Mouse (Mus musculus) kidney, embryonic 16.5 days (tissue): ENCODE measurements around the gene Grn. TPM values are rescaled to one million over a fixed set of nuclear protein-coding genes. Genes with fewer than 3 reads are reported as not detected.
A peak's percentile ranks its signal among the peaks of the same experiment; 100 is the strongest.

ENCODE experiments used
- ATAC-seq: fragments of 200-750 bp; cut with Nextera tagmentation; 2 replicates; pipeline ENCODE4 v1.8.0; 2017; ENCODE audit warnings: moderate TSS enrichment; ENCODE audit not compliant: low FRiP score, low TSS enrichment
- H3K27ac ChIP-seq: fragments of 300-500 bp; sonication (generic); 2 replicates; pipeline ENCODE4 v1.5.1; 2014; ENCODE audit warnings: low read length
- H3K27me3 ChIP-seq: fragments of 300-500 bp; sonication (generic); 2 replicates; pipeline ENCODE4 v1.6.1; 2014; ENCODE audit warnings: low read length, control low read depth, mixed read lengths; ENCODE audit not compliant: insufficient read depth
- H3K36me3 ChIP-seq: fragments of 300-500 bp; sonication (generic); 2 replicates; pipeline ENCODE4 v1.6.1; 2014; ENCODE audit warnings: low read length, control low read depth, mixed read lengths; ENCODE audit not compliant: insufficient read depth
- H3K4me1 ChIP-seq: fragments of 300-500 bp; sonication (generic); 2 replicates; pipeline ENCODE4 v1.6.1; 2014; ENCODE audit warnings: low read length, control low read depth, mixed read lengths; ENCODE audit not compliant: insufficient read depth
- H3K4me2 ChIP-seq: fragments of 300-500 bp; sonication (generic); replicated peaks from 2 replicates; pipeline ENCODE4 v1.6.1; 2014; ENCODE audit warnings: low read depth, low read length
- H3K4me3 ChIP-seq: fragments of 300-500 bp; sonication (generic); 2 replicates; pipeline ENCODE4 v1.5.1; 2014; ENCODE audit warnings: mild to moderate bottlenecking, low read length
- H3K9ac ChIP-seq: fragments of 300-500 bp; sonication (generic); replicated peaks from 2 replicates; pipeline ENCODE4 v1.6.1; 2014; ENCODE audit warnings: low read length
- H3K9me3 ChIP-seq: fragments of 300-500 bp; sonication (generic); 2 replicates; pipeline ENCODE4 v1.6.1; 2016; ENCODE audit warnings: low read length, control low read depth
- WGBS: fragments of 180-500 bp; shearing (Covaris S2); extraction: QIAGEN DNeasy Blood & Tissue Kit; methylation state at CpG from one replicate; pipeline ENCODE4 v1.1.7; 2014; 5-methylcytosine and 5-hydroxymethylcytosine counted together
- polyA plus RNA-seq: library from polyadenylated mRNA; unstranded; fragments of >200 nt; fragmentation: Nextera tagmentation; extraction: Ambion mirVana; gene quantifications from 2 replicates; pipeline ENCODE4 v1.2.1, GENCODE M21; 2015

The Grn gene
- polyA plus RNA-seq, 1 experiment from 2014 or later = 208 TPM

DNA sequence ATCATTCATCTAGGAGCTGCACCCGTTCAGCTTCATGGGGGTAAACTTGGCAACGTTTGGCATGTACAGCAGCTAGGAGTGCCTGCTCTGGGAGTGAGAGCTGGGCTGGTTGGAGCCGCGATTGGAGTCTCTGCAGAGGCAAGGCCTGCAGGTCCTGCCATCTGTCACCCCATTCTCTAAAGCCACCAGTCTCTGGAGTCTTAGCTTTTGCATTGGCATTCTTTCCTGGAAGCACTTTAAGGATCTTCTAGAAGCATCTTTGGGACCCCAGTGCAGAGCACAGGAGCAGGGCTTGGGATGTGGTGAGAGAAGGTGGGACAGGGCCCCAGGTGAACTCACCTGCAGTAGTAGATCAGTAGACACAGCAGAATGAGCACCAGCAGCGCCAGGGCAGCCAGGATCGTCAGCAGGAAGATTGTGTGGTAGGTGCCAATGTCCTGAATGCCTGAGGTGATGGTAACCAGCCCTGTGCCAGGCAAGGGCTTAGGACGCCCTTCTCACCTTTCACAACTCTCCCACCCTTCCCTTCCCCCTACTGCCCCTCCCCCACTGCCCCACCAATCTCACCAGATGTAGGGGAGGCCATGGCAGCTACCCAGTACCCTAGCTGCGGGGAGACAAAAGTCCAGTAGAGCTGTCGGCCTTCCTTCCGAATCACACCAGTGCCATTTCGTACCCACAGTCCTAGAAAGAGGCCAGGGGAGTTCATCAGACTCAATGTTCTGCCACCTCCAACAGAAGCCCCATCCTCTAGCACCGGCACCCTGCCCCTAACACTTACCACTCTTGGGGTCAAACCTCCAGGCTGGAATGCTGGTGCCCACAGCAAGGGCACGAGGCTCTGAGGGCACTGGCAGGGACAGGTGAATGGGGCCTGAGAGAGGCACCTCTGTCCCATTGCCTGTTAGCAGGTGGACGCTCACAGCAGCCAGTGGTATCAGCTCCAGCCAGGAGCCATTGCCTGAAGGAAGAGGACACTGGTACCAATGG is 9.3 kb downstream of the Grn start:
- 84% methylated on average over 14 of the region's 14 CpGs for WGBS
- Histone ChIP-seq H3K36me3 (peaks cover 57% of the 10 kb centered on the region), H3K4me3 (no peak overlapping the region), H3K4me2 (no peak overlapping the region), H3K9me3 (no peaks in the 10 kb centered on the region), H3K9ac (no peak overlapping the region), H3K4me1 (peaks cover 22% of the 10 kb centered on the region), H3K27ac (no peak overlapping the region), H3K27me3 (no peaks in the 10 kb centered on the region)
- no peak for ATAC-seq

DNA sequence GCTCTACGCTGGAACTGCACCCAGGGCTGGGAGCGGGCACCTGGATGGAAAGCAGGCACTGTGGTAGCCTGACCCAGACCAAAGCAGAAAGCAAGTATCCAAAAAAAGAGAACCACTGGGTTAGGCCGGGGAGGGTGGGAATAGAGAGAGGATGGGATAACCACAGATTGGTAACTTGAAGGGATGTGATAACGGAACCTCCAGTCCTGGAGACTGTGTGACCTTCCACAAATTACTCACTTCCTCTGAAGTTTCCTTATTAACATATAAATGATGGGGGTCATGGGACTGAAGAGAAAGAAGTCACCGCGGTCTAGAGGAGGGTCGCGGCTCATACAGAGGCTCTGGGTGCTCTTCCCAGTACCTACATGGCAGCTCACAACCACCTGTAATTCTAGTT is 10.1 kb downstream of the Grn start:
- Histone ChIP-seq H3K27ac (no peak overlapping the region), H3K9ac (no peak overlapping the region), H3K9me3 (no peaks in the 10 kb centered on the region), H3K4me3 (no peak overlapping the region), H3K4me1 (peaks cover 30% of the 10 kb centered on the region), H3K27me3 (no peaks in the 10 kb centered on the region), H3K4me2 (no peak overlapping the region), H3K36me3 (peaks cover 49% of the 10 kb centered on the region)
- ATAC-seq = no peak
- 84% methylated on average over 8 of the region's 8 CpGs for WGBS

DNA sequence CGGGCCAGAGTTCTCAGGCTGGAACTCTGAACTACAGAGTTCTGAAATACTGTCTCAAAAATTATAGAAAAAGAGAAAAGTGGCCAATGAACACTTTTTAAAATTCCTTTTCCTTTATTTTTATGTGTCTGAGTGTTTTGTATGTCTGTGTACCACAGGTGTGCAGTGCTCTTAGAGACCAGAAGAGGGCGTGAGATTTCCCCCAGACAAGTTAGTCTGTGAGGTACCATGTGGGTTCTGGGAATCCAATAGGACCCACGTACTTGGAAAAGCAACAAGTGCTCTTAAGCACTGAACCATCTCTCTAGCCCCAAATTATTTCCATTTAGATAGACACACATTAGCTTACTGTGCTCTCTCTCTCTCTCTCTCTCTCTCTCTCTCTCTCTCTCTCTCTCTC is 11.3 kb downstream of the Grn start:
- H3K27me3 ChIP-seq = no peaks in the 10 kb centered on the region
- no peak overlapping the region for H3K9ac ChIP-seq
- 82% methylated on average over 3 of the region's 3 CpGs for WGBS
- no peak overlapping the region for H3K4me2 ChIP-seq
- peaks cover 38% of the 10 kb centered on the region for H3K36me3 ChIP-seq
- no peak overlapping the region for H3K4me3 ChIP-seq
- no peaks in the 10 kb centered on the region for H3K9me3 ChIP-seq
- peaks cover 42% of the 10 kb centered on the region for H3K4me1 ChIP-seq
- no peak for ATAC-seq
- no peak overlapping the region for H3K27ac ChIP-seq

DNA sequence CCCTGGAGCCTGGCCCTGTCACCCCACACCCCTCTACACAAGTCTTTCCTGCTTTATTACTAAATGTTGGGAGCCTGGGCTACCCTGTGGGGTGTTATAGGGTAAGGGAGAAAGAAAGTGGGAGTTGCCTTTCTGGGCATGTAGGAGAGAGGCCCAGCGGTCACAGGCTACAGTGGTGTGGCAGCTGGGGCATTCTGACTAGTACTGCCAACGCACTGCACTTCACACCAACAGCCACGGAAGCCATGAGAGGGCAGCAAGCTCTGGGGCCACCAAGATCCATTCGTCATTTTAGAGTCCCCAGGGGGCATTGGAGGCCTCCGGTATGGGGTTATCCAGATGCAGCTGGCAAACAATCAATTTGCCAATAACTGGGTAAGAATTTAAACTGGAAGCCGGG is 12.0 kb downstream of the Grn start:
- Histone ChIP-seq H3K4me2 (no peak overlapping the region), H3K4me1 (peaks cover 39% of the 10 kb centered on the region), H3K36me3 (peaks cover 36% of the 10 kb centered on the region), H3K9me3 (no peaks in the 10 kb centered on the region), H3K27ac (no peak overlapping the region), H3K27me3 (no peaks in the 10 kb centered on the region), H3K9ac (no peak overlapping the region), H3K4me3 (no peak overlapping the region)
- 86% methylated on average over 6 of the region's 6 CpGs for WGBS
- no peak for ATAC-seq

DNA sequence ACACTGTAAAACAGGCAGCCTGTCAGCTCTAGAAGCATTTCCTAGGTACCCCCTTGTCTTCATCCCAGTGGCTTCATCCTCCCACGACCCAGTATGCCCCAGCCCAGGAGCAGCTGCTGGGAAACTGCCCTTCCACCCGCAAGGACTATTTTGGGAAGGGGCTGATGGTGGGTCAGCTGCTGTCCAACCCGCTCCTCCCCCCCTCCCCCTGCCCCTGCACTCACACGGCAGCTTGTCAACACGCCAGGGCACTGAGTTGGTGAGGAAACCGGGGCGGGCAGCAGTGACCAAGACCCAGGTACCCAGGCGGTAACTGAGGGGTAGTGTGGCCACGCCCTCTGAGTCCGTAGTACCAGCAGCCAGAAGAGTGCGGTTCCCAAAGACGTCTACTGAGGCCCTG is 13.6 kb downstream of the Grn start:
- H3K27ac ChIP-seq = no peak overlapping the region
- H3K36me3 ChIP-seq = peaks cover 36% of the 10 kb centered on the region
- H3K4me3 ChIP-seq = no peak overlapping the region
- H3K27me3 ChIP-seq = no peaks in the 10 kb centered on the region
- WGBS = 63% methylated on average over 12 of the region's 12 CpGs
- H3K4me1 ChIP-seq = peaks cover 32% of the 10 kb centered on the region
- H3K4me2 ChIP-seq = no peak overlapping the region
- no peaks in the 10 kb centered on the region for H3K9me3 ChIP-seq
- no peak overlapping the region for H3K9ac ChIP-seq
- ATAC-seq = no peak

DNA sequence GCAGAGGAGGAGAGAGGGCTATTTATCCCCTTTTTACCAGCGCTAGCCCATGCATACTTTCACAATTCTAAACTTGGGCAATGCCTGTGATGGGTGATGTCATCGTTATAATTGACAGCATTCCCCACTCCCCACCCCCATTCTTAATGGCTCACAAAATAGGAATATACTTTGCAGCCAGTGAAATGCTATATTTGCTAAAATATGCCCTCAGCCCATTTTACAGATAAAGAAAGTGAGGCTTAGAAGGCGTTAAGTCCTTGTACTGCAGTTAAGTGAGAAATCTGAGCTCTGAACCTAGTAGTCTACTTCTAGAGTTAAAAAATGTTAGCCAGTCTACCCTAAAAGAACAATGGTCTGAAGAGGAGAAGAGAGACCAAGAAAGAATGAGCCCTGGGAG is 14.2 kb downstream of the Grn start:
- H3K4me3 ChIP-seq = no peak overlapping the region
- no peaks in the 10 kb centered on the region for H3K27me3 ChIP-seq
- H3K9me3 ChIP-seq = no peaks in the 10 kb centered on the region
- no peak overlapping the region for H3K4me2 ChIP-seq
- no peak overlapping the region for H3K27ac ChIP-seq
- H3K9ac ChIP-seq = no peak overlapping the region
- H3K4me1 ChIP-seq = peaks cover 37% of the 10 kb centered on the region
- H3K36me3 ChIP-seq = peaks cover 30% of the 10 kb centered on the region
- 68% methylated on average over 3 of the region's 3 CpGs for WGBS
- no peak for ATAC-seq

DNA sequence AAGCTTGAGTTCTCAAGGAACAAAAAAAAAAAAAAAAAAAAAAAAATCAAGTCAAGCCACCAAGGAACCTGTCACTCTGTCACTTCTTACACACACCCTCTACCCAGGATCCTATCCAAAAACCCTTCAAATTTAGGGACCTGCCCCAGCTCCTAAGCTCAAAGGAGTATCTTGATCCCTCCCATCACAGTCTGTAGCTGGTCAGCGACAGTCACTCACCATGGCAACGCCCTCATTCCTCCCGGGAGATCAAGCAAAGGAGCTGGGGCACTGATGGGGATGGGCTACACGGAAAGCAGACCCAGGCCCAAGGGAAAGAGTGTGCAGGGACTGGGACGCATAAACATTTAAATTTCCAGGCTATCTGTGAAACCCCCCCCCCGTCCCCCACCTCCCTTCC is 14.7 kb downstream of the Grn start:
- Histone ChIP-seq H3K9me3 (no peaks in the 10 kb centered on the region), H3K9ac (no peak overlapping the region; the same call in 1 of the 2 replicates), H3K4me3 (peak overlapping the region; percentile 89; the same call in 1 of the 2 replicates), H3K4me2 (peak overlapping the region; percentile 80), H3K27me3 (no peaks in the 10 kb centered on the region), H3K27ac (peak overlapping the region; percentile 91), H3K36me3 (peaks cover 25% of the 10 kb centered on the region), H3K4me1 (peaks cover 37% of the 10 kb centered on the region)
- 11% methylated on average over 6 of the region's 6 CpGs for WGBS
- ATAC-seq = no peak

DNA sequence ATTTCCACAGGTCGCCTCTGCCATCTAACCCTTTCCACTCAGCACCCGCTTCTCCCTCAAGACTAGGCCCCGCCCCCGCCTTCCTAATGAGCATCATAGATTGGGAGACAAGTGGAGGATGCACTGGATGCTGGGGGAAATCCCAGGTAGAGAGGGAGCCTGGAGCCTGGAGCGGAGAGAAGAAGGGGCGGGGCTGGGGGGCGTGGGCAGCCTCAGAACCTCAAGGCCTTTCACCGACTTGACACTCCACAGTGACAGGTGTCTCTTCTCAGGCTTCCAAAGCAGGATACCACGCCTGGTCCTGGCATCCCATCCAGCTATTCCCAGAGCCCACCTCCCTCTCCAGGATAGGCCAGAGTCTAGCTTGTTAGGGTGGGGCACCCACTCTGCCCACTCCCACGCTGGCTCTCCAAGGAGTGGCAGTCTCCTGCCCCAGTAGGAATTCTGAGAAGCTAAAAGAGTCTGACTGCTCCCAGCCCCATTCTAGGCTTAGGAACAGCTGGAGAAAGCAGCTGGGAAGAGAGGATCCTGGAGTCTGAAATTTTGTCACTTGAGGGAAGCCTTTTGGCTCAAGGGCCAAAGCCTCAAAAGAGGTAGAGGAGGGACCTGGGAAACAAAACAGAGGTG is 15.3 kb downstream of the Grn start:
- Histone ChIP-seq H3K36me3 (peaks cover 19% of the 10 kb centered on the region), H3K4me3 (peak overlapping the region; percentile 89), H3K4me2 (peak overlapping the region; percentile 80), H3K27ac (peak overlapping the region; percentile 91), H3K9ac (peak overlapping the region; percentile 98; the same call in 1 of the 2 replicates), H3K9me3 (no peaks in the 10 kb centered on the region), H3K4me1 (peaks cover 37% of the 10 kb centered on the region), H3K27me3 (no peaks in the 10 kb centered on the region)
- WGBS = 8% methylated on average over 10 of the region's 10 CpGs
- peak; percentile 57 for ATAC-seq

DNA sequence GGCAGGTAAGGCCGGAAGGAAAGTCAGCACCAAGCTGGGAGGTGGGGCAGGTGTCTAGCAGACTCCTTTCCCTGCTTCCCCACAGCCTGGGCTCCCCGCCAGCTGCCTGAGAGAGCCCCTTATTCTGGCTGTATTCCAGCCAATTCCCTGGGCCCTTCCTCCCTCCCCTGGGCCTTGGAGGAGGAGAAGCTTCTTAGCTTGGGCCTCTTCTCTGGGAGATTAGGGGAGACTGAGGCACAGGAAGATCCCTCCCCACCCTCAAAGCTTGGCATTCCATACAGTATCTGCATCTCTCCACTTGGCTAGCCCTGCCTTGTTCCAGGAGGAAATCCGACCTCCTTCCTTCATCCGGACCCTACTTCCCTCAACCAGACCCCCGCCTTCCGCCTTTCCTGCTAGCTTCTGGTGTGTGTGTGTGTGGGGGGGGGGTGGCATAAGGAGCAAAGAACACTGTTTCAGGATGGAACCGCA is 15.8 kb downstream of the Grn start:
- peak; percentile 27; the same call in 1 of the 2 replicates for ATAC-seq
- Histone ChIP-seq H3K9ac (peak overlapping the region; percentile 98), H3K4me2 (peak overlapping the region; percentile 80), H3K27ac (peak overlapping the region; percentile 91), H3K36me3 (peaks cover 18% of the 10 kb centered on the region), H3K4me1 (peaks cover 37% of the 10 kb centered on the region), H3K4me3 (peak overlapping the region; percentile 89), H3K27me3 (no peaks in the 10 kb centered on the region), H3K9me3 (no peaks in the 10 kb centered on the region)
- WGBS = 9% methylated on average over 7 of the region's 7 CpGs
